Mouse (Mus musculus) neural tube, embryonic 15.5 days (tissue): ENCODE measurements around the gene Lrrc3c. TPM values are rescaled to one million over a fixed set of nuclear protein-coding genes. Genes with fewer than 3 reads are reported as not detected.

ENCODE experiments used
- ATAC-seq: fragments of 200-750 bp; cut with Nextera tagmentation; 2 replicates; pipeline ENCODE4 v1.8.0; 2017; ENCODE audit warnings: mild to moderate bottlenecking, moderate TSS enrichment, moderate library complexity; ENCODE audit not compliant: low FRiP score
- H3K27ac ChIP-seq: fragments of 300-500 bp; sonication (generic); replicated peaks from 2 replicates; pipeline ENCODE4 v1.5.1; 2015; ENCODE audit warnings: mild to moderate bottlenecking, inconsistent platforms
- H3K27me3 ChIP-seq: fragments of 300-500 bp; sonication (generic); replicated peaks from 2 replicates; pipeline ENCODE4 v1.6.1; 2015; ENCODE audit warnings: inconsistent platforms
- H3K36me3 ChIP-seq: fragments of 300-500 bp; sonication (generic); 2 replicates; pipeline ENCODE4 v1.6.1; 2015; ENCODE audit warnings: inconsistent platforms
- H3K4me1 ChIP-seq: fragments of 300-500 bp; sonication (generic); 2 replicates; pipeline ENCODE4 v1.6.1; 2015; ENCODE audit warnings: inconsistent platforms
- H3K4me2 ChIP-seq: fragments of 300-500 bp; sonication (generic); 2 replicates; pipeline ENCODE4 v1.6.1; 2015; ENCODE audit warnings: inconsistent platforms, mild to moderate bottlenecking, moderate library complexity
- H3K4me3 ChIP-seq: fragments of 300-500 bp; sonication (generic); replicated peaks from 2 replicates; pipeline ENCODE4 v1.5.1; 2015; ENCODE audit warnings: mild to moderate bottlenecking, inconsistent platforms
- H3K9ac ChIP-seq: fragments of 300-500 bp; sonication (generic); replicated peaks from 2 replicates; pipeline ENCODE4 v1.6.1; 2015; ENCODE audit warnings: mild to moderate bottlenecking, inconsistent platforms
- H3K9me3 ChIP-seq: fragments of 300-500 bp; sonication (generic); replicated peaks from 2 replicates; pipeline ENCODE4 v1.6.1; 2016; ENCODE audit warnings: inconsistent platforms
- WGBS: fragments of 180-500 bp; shearing (Covaris S2); methylation state at CpG from one replicate; pipeline ENCODE4 v1.1.7; 2015; ENCODE audit warnings: mixed read lengths; 5-methylcytosine and 5-hydroxymethylcytosine counted together
- polyA plus RNA-seq: library from polyadenylated mRNA; unstranded; fragments of >200 nt; fragmentation: Nextera tagmentation; extraction: Ambion mirVana; gene quantifications from 2 replicates; pipeline ENCODE4 v1.2.1, GENCODE M21; 2015

Lrrc3c gene
- polyA plus RNA-seq, 1 experiment from 2014 or later = not detected

DNA sequence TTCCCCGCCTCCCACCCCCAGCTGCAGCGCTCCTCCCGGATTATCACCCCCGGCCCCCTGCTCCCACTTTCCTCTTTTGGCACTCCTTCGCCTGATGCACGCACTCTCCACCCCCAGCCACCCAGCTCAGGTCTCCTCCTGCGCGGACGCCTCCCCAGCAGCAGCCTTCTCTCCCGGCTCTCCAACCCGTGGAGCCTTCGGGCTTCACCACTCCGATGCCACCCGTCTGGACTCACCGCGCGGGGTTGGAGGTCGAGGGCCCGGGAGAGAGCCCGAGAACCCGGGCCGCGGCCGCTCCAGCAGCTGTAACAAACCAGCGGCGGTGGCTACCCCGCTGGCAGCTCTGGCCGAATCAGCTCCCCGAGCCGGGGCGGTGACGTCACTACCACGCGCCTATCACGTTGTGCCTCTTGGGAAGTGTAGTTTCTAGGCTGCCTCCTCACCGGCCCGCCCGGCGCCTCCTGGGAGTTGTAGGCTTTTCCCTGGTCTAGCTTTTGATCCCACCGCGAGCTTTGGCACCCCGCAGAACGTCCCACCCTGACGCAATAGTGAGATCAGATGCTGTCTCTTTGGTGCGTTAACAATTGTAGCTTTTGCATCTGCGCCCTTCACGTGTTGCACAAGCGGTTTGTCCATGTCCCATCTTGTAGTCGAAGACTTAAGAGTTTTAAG lies 11.1 kb upstream of the Lrrc3c start, which contains the start of gene Ormdl3:
TSS of gene Ormdl3 (minus strand) at position 477 of the 672 bp plus-strand sequence.
- Histone ChIP-seq H3K27me3 (no peaks in the 10 kb centered on the region; the same call in 1 of the 2 replicates), H3K27ac (peak within 1 kb of the TSS; percentile 88), H3K9me3 (no peaks in the 10 kb centered on the region), H3K4me1 (peaks cover 42% of the 10 kb centered on the region), H3K4me2 (peak within 1 kb of the TSS; percentile 94), H3K4me3 (peak within 1 kb of the TSS; percentile 93), H3K9ac (peak within 1 kb of the TSS; percentile 92), H3K36me3 (peaks cover 16% of the 10 kb centered on the region)
- WGBS = under 1% methylated on average over 49 of the region's 49 CpGs
- ATAC-seq = peak; percentile 95

DNA sequence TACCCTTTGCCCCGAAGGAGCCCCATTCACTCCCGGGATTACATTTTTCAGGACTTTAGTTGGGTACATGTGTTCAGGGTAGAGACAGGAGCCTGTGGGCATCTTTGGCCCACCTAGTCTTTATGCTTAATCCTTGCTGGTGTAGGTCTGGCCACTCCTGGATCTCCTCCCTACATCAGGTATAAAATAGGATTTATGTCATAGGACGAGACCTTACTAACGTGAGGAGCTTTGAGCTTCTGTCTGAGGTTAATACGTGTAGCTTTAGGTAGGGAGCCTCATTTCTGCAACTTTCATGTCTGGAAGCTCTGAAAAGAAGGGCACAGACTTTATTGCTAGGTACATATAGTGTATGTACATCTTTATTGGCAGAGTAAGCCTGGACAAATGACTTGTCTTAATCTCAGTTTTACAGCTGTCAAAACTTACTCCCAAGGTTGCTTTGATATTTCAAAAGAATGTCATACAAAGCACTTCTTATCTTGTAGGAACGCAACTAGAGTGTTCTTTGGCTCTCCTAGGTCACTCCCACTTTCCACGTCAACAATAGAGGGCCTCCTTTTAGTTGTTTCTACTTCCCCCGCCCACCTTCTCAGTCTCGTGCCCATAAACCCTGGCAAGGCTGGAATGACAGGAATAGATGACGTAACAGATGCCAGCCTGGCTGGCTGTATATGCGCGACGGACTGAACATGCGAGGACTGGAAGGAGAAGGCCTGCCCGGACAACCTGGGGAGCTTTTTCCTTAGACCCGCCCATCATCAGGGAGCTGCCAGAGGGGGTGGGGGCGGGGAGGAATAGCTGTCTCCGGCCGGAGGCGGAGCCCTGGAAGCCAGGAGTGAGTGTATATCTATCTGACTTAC lies 10.2 kb upstream of the Lrrc3c start:
- 6% methylated on average over 20 of the region's 20 CpGs for WGBS
- Histone ChIP-seq H3K4me3 (peak overlapping the region; percentile 93), H3K27ac (peak overlapping the region; percentile 88), H3K27me3 (no peaks in the 10 kb centered on the region; the same call in 1 of the 2 replicates), H3K4me2 (peak overlapping the region; percentile 94), H3K9me3 (no peaks in the 10 kb centered on the region), H3K4me1 (peaks cover 42% of the 10 kb centered on the region), H3K9ac (peak overlapping the region; percentile 92), H3K36me3 (peaks cover 7% of the 10 kb centered on the region)
- peak; percentile 54; the same call in 1 of the 2 replicates for ATAC-seq

DNA sequence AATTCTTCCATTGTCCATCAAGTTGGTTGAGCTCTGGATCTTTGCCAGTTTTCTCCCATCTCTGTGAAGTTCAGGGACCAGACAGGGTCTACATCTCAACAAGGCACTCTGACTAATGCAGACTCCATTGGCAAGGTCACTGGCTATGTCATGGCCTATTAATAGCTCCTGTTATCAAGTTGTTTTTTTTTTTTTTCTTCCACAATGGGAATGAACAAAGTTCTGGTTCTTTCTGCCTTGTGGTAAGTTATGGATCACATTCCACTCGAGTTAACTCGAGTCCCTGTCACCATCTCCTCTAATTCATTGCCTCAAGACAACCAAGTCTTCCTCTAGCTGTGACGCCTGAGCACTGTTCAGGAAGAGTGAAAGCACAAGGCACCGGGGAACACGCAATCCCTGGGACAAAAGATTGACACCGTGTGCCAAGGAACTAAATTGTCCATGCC lies 9.2 kb upstream of the Lrrc3c start:
- Histone ChIP-seq H3K4me3 (no peak overlapping the region; the same call in 1 of the 2 replicates), H3K4me1 (peaks cover 42% of the 10 kb centered on the region), H3K36me3 (no peaks in the 10 kb centered on the region), H3K27ac (peak overlapping the region; percentile 88; the same call in 1 of the 2 replicates), H3K27me3 (no peaks in the 10 kb centered on the region; the same call in 1 of the 2 replicates), H3K9me3 (no peaks in the 10 kb centered on the region), H3K4me2 (peak overlapping the region; percentile 94), H3K9ac (no peak overlapping the region)
- no peak for ATAC-seq
- WGBS = 60% methylated on average over 6 of the region's 6 CpGs

DNA sequence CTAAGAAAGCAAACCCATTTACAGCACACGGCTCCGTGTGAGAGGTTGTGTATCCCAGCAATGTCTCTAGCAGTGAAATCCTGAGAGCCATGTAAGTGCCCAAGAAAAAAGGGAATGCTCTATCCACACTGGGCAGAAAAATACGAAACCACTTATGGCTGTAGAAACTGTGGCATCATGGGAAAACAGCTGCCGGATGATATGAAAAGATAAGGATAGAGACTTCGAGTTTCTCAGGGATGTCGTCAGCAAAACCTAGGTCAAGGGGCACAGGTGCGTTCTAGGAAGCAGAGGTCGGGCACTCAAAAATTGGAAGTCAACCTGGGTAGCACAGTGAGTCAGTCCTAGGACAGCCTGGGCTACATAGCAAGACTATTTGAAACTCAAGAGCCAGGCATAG lies 8.8 kb upstream of the Lrrc3c start:
- H3K9ac ChIP-seq = no peak overlapping the region
- H3K27me3 ChIP-seq = no peaks in the 10 kb centered on the region; the same call in 1 of the 2 replicates
- 84% methylated on average over 8 of the region's 8 CpGs for WGBS
- H3K27ac ChIP-seq = no peak overlapping the region
- no peaks in the 10 kb centered on the region for H3K36me3 ChIP-seq
- no peak overlapping the region for H3K4me3 ChIP-seq
- ATAC-seq = no peak
- no peak overlapping the region for H3K4me2 ChIP-seq
- H3K9me3 ChIP-seq = no peaks in the 10 kb centered on the region
- peaks cover 39% of the 10 kb centered on the region for H3K4me1 ChIP-seq

DNA sequence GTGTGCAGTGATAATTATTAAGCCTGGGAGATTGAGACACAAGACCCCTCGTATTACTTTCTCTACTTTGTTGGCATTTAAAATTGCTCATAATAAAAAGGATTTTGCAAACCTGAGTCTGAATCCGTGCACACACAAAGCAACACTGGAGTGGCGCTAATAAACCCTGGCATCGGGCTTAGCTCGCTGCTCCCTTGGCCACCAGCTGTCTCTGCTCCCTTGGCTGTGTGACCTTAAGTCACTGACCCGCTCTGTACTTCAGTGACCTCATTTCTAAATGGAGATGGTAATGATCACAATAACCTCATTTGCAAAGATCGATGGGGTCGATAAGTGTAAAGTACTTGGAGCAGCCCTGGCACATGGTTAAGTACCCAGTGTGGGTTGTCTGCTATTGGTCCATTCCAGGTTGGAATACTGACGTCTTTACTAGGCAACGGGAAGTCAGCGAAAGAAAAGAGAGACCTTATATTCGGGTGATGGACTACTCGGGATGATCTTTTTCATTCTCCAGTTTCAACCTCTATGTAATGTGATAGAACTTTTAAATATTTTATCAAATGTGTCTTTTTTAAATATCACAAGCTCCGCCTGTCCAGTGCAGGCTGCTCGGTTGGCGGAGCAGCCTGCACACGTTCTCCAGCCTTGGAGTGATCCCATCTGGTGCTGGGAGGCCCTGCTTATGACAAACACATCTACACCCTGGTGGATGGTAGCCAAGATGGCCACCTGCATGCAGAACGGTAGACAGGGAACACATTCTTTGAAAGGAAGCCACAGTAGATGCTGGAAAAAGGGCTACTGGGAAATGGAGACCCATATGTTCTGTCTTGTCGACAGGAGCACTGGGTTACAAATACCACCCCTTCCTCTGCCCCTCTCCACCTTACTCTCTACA lies 7.3 kb upstream of the Lrrc3c start:
- 72% methylated on average over 19 of the region's 19 CpGs for WGBS
- Histone ChIP-seq H3K4me1 (peaks cover 24% of the 10 kb centered on the region), H3K27ac (no peak overlapping the region), H3K4me3 (no peak overlapping the region), H3K27me3 (no peaks in the 10 kb centered on the region; the same call in 1 of the 2 replicates), H3K36me3 (no peaks in the 10 kb centered on the region), H3K4me2 (no peak overlapping the region), H3K9ac (no peak overlapping the region), H3K9me3 (no peaks in the 10 kb centered on the region)
- no peak for ATAC-seq

DNA sequence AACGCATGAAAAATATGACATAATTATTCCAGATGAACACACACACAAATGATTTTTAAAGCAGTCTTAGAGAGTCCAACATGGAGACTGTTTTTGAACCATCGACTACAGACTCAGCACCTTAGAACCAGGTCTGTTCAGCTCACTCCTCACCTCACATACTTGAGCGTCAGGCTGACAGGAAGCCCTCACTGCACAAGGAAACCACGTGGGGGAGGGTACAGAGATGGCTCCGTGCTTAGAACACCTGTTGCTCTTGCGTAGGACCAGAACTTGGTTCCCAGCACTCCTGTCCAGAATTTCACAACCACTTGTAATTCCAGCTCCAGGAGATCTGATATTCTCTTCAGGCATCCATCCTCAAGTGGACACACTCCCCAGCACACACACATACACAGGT lies 3.1 kb upstream of the Lrrc3c start:
- no peaks in the 10 kb centered on the region for H3K36me3 ChIP-seq
- no peak overlapping the region for H3K4me3 ChIP-seq
- peaks cover 9% of the 10 kb centered on the region; the same call in 1 of the 2 replicates for H3K4me1 ChIP-seq
- no peak overlapping the region for H3K4me2 ChIP-seq
- H3K9ac ChIP-seq = no peak overlapping the region
- peaks cover 19% of the 10 kb centered on the region for H3K27me3 ChIP-seq
- H3K27ac ChIP-seq = no peak overlapping the region
- no peaks in the 10 kb centered on the region for H3K9me3 ChIP-seq
- WGBS = 78% methylated on average over 6 of the region's 6 CpGs
- no peak for ATAC-seq

DNA sequence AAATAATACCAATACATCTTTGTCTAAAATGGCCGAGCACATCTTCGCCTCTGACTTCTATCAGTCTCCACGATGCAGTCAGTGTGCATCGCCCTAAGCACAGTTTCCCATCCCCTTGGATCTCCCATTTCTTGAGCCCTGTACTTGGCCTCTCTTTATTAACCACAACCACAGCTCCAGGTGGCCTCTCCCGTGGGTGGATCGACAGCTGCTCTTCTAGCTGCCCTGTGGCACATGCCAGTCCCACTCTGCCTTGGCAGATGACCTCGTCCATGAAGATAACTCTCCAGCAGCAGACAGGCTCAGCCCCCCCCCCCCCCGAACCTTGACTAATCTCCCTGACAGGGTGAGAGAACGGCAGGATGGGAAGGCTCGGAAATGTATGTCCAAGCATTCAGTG lies 2.6 kb upstream of the Lrrc3c start:
- peaks cover 9% of the 10 kb centered on the region; the same call in 1 of the 2 replicates for H3K4me1 ChIP-seq
- no peak overlapping the region for H3K4me3 ChIP-seq
- peaks cover 20% of the 10 kb centered on the region for H3K27me3 ChIP-seq
- no peak overlapping the region for H3K27ac ChIP-seq
- H3K9me3 ChIP-seq = no peaks in the 10 kb centered on the region
- 78% methylated on average over 10 of the region's 10 CpGs for WGBS
- H3K36me3 ChIP-seq = no peaks in the 10 kb centered on the region
- H3K9ac ChIP-seq = no peak overlapping the region
- ATAC-seq = no peak
- no peak overlapping the region for H3K4me2 ChIP-seq

DNA sequence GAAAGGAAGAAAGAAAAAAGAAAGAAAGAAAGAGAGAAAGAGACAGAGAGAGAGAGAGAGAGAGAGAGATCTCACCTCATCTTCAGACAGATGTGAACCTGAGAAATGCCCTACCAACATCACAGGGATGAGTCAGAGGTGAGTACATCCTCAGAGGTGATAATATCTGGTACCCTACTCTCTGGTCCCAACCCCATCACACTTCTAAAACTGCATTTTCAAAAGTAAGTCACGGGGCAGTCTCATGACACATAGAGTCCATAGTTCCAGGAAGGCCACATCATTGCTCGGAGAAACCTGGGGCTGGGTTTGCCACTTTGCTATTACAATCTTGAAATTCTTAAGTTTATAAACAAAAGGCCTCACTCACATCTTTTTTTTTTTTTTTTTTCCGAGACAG lies 2.1 kb upstream of the Lrrc3c start:
- H3K4me3 ChIP-seq = no peak overlapping the region
- H3K4me1 ChIP-seq = peaks cover 9% of the 10 kb centered on the region; the same call in 1 of the 2 replicates
- H3K36me3 ChIP-seq = no peaks in the 10 kb centered on the region
- WGBS = 94% methylated on average over 3 of the region's 3 CpGs
- H3K27ac ChIP-seq = no peak overlapping the region
- peaks cover 25% of the 10 kb centered on the region for H3K27me3 ChIP-seq
- no peak overlapping the region for H3K4me2 ChIP-seq
- no peak for ATAC-seq
- H3K9me3 ChIP-seq = no peaks in the 10 kb centered on the region
- H3K9ac ChIP-seq = no peak overlapping the region

DNA sequence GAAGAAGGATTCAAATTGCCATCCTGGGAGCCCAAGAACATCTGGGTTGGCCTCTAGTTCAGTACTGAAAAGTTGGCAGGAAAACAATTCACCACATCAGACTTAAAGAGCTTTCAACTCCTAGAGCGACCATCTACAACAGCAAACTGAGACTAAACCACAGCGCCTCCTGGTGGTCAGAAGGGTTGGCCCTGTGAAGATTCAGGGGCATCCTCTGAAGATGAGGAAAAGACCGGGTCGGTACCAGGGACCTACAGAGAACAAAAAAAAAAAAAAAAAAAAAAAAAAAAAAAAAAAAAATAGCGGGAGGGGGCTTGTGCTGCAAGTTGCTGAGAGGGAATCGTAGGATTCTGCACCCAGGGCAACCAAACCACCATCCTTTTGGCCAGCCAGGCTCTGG lies 728 bp upstream of the Lrrc3c start:
- Histone ChIP-seq H3K27ac (no peak overlapping the region), H3K4me3 (no peak overlapping the region), H3K4me1 (peaks cover 13% of the 10 kb centered on the region), H3K36me3 (no peaks in the 10 kb centered on the region), H3K4me2 (no peak overlapping the region), H3K27me3 (peaks cover 25% of the 10 kb centered on the region), H3K9ac (no peak overlapping the region), H3K9me3 (no peaks in the 10 kb centered on the region)
- ATAC-seq = no peak
- WGBS = 54% methylated on average over 6 of the region's 6 CpGs

DNA sequence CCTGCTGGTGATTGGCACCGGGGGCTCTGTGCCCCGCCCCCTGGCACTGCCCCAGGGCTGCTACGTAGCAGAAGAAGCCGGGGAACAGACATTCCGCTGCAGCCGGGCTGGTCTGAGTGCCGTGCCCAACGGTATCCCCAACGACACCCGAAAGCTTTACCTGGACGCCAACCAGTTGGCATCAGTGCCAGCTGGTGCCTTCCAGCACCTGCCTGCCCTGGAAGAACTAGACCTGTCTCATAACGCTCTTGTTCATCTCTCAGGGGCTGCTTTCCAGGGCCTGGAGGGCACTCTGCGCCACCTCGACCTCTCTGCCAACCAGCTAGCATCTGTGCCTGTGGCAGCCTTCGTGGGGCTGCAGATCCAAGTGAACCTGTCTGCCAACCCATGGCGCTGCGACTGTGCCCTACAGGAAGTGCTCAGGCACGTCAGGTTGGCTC lies 780 bp downstream of the Lrrc3c start:
- WGBS = 64% methylated on average over 18 of the region's 18 CpGs
- no peak for ATAC-seq
- H3K36me3 ChIP-seq = no peaks in the 10 kb centered on the region
- no peaks in the 10 kb centered on the region for H3K9me3 ChIP-seq
- H3K4me1 ChIP-seq = peaks cover 13% of the 10 kb centered on the region
- H3K27me3 ChIP-seq = peaks cover 25% of the 10 kb centered on the region
- no peak overlapping the region for H3K4me3 ChIP-seq
- no peak overlapping the region for H3K9ac ChIP-seq
- H3K27ac ChIP-seq = no peak overlapping the region
- peak overlapping the region; percentile 9; the same call in 1 of the 2 replicates for H3K4me2 ChIP-seq

DNA sequence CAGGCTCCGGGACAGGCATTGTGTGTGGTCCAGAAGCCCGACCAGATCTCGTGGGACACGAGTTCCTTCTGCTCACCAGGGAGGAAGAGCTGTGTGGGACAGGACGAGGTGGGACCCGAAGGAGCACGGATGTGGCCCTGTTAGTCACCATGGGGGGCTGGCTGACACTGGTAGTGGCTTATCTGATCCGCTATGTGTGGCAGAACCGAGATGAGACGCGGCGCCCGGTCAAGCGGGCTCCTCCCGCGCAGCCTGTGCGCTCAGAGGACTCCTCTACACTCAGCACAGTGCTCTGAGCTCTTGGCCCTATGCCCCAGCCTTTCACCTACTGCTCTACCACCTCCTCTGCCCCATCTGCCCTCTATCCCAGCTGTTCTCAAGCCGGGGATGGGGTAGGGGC lies 1.2 kb downstream of the Lrrc3c start:
- Histone ChIP-seq H3K27me3 (peaks cover 25% of the 10 kb centered on the region), H3K4me3 (no peak overlapping the region), H3K9ac (no peak overlapping the region), H3K4me1 (peaks cover 13% of the 10 kb centered on the region), H3K36me3 (no peaks in the 10 kb centered on the region), H3K4me2 (peak overlapping the region; percentile 9; the same call in 1 of the 2 replicates), H3K27ac (no peak overlapping the region), H3K9me3 (no peaks in the 10 kb centered on the region)
- no peak for ATAC-seq
- 37% methylated on average over 18 of the region's 18 CpGs for WGBS
